Mouse (Mus musculus): ENCODE results near the gene Aldh6a1.

Gene Aldh6a1

DNA sequence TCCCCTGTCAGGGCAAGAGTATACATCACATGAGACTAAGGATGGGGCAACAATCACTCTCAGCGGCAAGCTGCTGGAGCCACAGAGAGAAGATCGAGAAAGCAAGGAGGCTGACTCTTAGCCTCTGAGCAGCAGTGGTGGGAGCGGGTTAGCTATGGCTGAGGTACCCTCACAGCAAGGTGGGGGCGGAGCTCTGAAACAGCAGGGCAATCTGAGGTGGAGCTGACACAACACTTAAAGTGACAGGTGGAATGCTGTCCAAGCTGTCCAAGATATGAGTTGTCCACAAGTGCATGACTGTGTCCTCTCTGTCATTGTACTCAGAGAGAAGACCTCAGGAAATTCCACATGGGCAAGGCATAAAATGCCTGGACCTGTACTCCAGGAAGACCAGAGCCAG is 68.4 kb downstream of the Aldh6a1 start:
- no peak for DNase-seq (ENCODE audit: low read depth in 1 of 2, low spot score in 2 of 2)

Data from monocyte, adult 2 months (primary cell).